Mouse (Mus musculus) hindbrain, embryonic 11.5 days (tissue): ENCODE measurements around the gene Anapc16. TPM values are rescaled to one million over a fixed set of nuclear protein-coding genes. Genes with fewer than 3 reads are reported as not detected.

Experiments used
- ATAC-seq: fragments of 200-750 bp; cut with Nextera tagmentation; 2 replicates; pipeline ENCODE4 v1.8.0; 2017; ENCODE audit warnings: mild to moderate bottlenecking, moderate TSS enrichment, moderate library complexity; ENCODE audit not compliant: low FRiP score
- DNase-seq: peaks from one replicate; pipeline ENCODE4 v3.0.0-alpha.2; 2015; ENCODE audit warnings: low spot score
- H3K27ac ChIP-seq: fragments of 300-500 bp; sonication (generic); 2 replicates; pipeline ENCODE4 v1.5.1; 2014; ENCODE audit warnings: mild to moderate bottlenecking, low read depth, low read length
- H3K27me3 ChIP-seq: fragments of 300-500 bp; sonication (generic); 2 replicates; pipeline ENCODE4 v1.6.1; 2014; ENCODE audit warnings: mild to moderate bottlenecking, low read length, moderate library complexity, mixed read lengths; ENCODE audit not compliant: control insufficient read depth, insufficient read depth
- H3K36me3 ChIP-seq: fragments of 300-500 bp; sonication (generic); 2 replicates; pipeline ENCODE4 v1.6.1; 2014; ENCODE audit warnings: mild to moderate bottlenecking, low read length, moderate library complexity, mixed read lengths; ENCODE audit not compliant: control insufficient read depth, insufficient read depth
- H3K4me1 ChIP-seq: fragments of 300-500 bp; sonication (generic); replicated peaks from 2 replicates; pipeline ENCODE4 v1.6.1; 2014; ENCODE audit warnings: low read length, mixed read lengths; ENCODE audit not compliant: control insufficient read depth, insufficient read depth
- H3K4me2 ChIP-seq: fragments of 300-500 bp; sonication (generic); replicated peaks from 2 replicates; pipeline ENCODE4 v1.6.1; 2014; ENCODE audit warnings: mild to moderate bottlenecking, low read depth, low read length
- H3K4me3 ChIP-seq: fragments of 300-500 bp; sonication (generic); 2 replicates; pipeline ENCODE4 v1.5.1; 2014; ENCODE audit warnings: low read depth, low read length
- H3K9ac ChIP-seq: fragments of 300-500 bp; sonication (generic); 2 replicates; pipeline ENCODE4 v1.6.1; 2014; ENCODE audit warnings: low read depth, low read length
- H3K9me3 ChIP-seq: fragments of 300-500 bp; sonication (generic); 2 replicates; pipeline ENCODE4 v1.6.1; 2016; ENCODE audit warnings: low read length; ENCODE audit not compliant: control insufficient read depth
- WGBS: fragments of 180-500 bp; shearing (Covaris S2); extraction: QIAGEN DNeasy Blood & Tissue Kit; methylation state at CpG from one replicate; pipeline ENCODE4 v1.1.7; 2014; 5-methylcytosine and 5-hydroxymethylcytosine counted together
- polyA plus RNA-seq: library from polyadenylated mRNA; unstranded; fragments of >200 nt; fragmentation: Nextera tagmentation; extraction: Ambion mirVana; gene quantifications from 2 replicates; pipeline ENCODE4 v1.2.1, GENCODE M21; 2014

Anapc16 gene
- polyA plus RNA-seq, 1 experiment from 2014 or later = 115 TPM

GRCm38 (mm10) chr10:59964504-59965361 lies 38.2 kb downstream of the Anapc16 start:
- H3K27me3 ChIP-seq = no peaks in the 10 kb centered on the region
- no peaks in the 10 kb centered on the region for H3K9me3 ChIP-seq
- peak; percentile 82 for ATAC-seq
- peak overlapping the region; percentile 18 for H3K4me3 ChIP-seq
- H3K9ac ChIP-seq = peak overlapping the region; percentile 34; the same call in 1 of the 2 replicates
- H3K4me2 ChIP-seq = peak overlapping the region; percentile 38
- peaks cover 7% of the 10 kb centered on the region; the same call in 1 of the 2 replicates for H3K4me1 ChIP-seq
- H3K36me3 ChIP-seq = no peaks in the 10 kb centered on the region
- DNase-seq = peak; percentile 73
- WGBS = 7% methylated on average over 12 of the region's 23 CpGs
- H3K27ac ChIP-seq = peak overlapping the region; percentile 65

GRCm38 (mm10) chr10:59963609-59964008 lies 39.3 kb downstream of the Anapc16 start:
- H3K27ac ChIP-seq = peak overlapping the region; percentile 25; the same call in 1 of the 2 replicates
- no peak for DNase-seq
- WGBS = 46% methylated on average over 2 of the region's 2 CpGs

GRCm38 (mm10) chr10:59959517-59959916 lies 43.4 kb downstream of the Anapc16 start:
- 76% methylated on average over 11 of the region's 12 CpGs for WGBS
- Histone ChIP-seq H3K4me3 (no peak overlapping the region), H3K4me2 (no peak overlapping the region), H3K9me3 (no peaks in the 10 kb centered on the region), H3K9ac (no peak overlapping the region), H3K36me3 (no peaks in the 10 kb centered on the region), H3K27me3 (no peaks in the 10 kb centered on the region), H3K27ac (no peak overlapping the region), H3K4me1 (peaks cover 18% of the 10 kb centered on the region)
- DNase-seq = no peak
- no peak for ATAC-seq

More at GRCm38 (mm10) chr10:59963609-59964008, 39.3 kb downstream of the Anapc16 start:
- Histone ChIP-seq H3K4me2 (no peak overlapping the region), H3K27me3 (no peaks in the 10 kb centered on the region), H3K9ac (no peak overlapping the region), H3K9me3 (no peaks in the 10 kb centered on the region), H3K36me3 (no peaks in the 10 kb centered on the region), H3K4me3 (no peak overlapping the region), H3K4me1 (peaks cover 10% of the 10 kb centered on the region)
- ATAC-seq = no peak

GRCm38 (mm10) chr10:59958458-59958857 lies 44.5 kb downstream of the Anapc16 start:
- peak overlapping the region; percentile 17; the same call in 1 of the 2 replicates for H3K9ac ChIP-seq
- H3K36me3 ChIP-seq = no peaks in the 10 kb centered on the region
- H3K4me3 ChIP-seq = no peak overlapping the region
- H3K4me2 ChIP-seq = no peak overlapping the region; the same call in 1 of the 2 replicates
- DNase-seq (no peak), ATAC-seq (peak; percentile 65)
- peak overlapping the region; percentile 58 for H3K27ac ChIP-seq
- peaks cover 16% of the 10 kb centered on the region for H3K4me1 ChIP-seq
- H3K27me3 ChIP-seq = no peaks in the 10 kb centered on the region
- 22% methylated on average over 5 of the region's 5 CpGs for WGBS
- no peaks in the 10 kb centered on the region for H3K9me3 ChIP-seq

- ATAC-seq = 0 out of 2 replicates have a peak, but pooled peaks have one; percentile 6
- Histone ChIP-seq H3K9ac (peak overlapping the region; percentile 15; the same call in 1 of the 2 replicates), H3K27ac (peak overlapping the region; percentile 58; the same call in 1 of the 2 replicates), H3K9me3 (no peaks in the 10 kb centered on the region), H3K27me3 (no peaks in the 10 kb centered on the region), H3K36me3 (no peaks in the 10 kb centered on the region), H3K4me1 (peaks cover 16% of the 10 kb centered on the region), H3K4me3 (no peak overlapping the region), H3K4me2 (peak overlapping the region; percentile 20)
- WGBS = 11% methylated on average over 25 of the region's 25 CpGs
- DNase-seq = no peak
Observed at GRCm38 (mm10) chr10:59957171-59958149, 45.5 kb downstream of the Anapc16 start.

GRCm38 (mm10) chr10:59956681-59957080 lies 46.3 kb downstream of the Anapc16 start:
- no peak overlapping the region for H3K4me3 ChIP-seq
- H3K27ac ChIP-seq = no peak overlapping the region
- no peaks in the 10 kb centered on the region for H3K9me3 ChIP-seq
- no peaks in the 10 kb centered on the region for H3K27me3 ChIP-seq
- peaks cover 16% of the 10 kb centered on the region for H3K4me1 ChIP-seq
- no peak overlapping the region for H3K9ac ChIP-seq
- ATAC-seq (no peak), DNase-seq (no peak)
- WGBS = 55% methylated on average over 5 of the region's 5 CpGs
- H3K36me3 ChIP-seq = no peaks in the 10 kb centered on the region
- no peak overlapping the region for H3K4me2 ChIP-seq

- no peak for DNase-seq
Observed at GRCm38 (mm10) chr10:59953564-59954039, 49.3 kb downstream of the Anapc16 start.

More at GRCm38 (mm10) chr10:59953564-59954039, 49.3 kb downstream of the Anapc16 start:
- Histone ChIP-seq H3K27ac (no peak overlapping the region), H3K4me1 (peaks cover 12% of the 10 kb centered on the region), H3K4me3 (no peak overlapping the region), H3K4me2 (no peak overlapping the region), H3K27me3 (no peaks in the 10 kb centered on the region), H3K9ac (no peak overlapping the region), H3K36me3 (no peaks in the 10 kb centered on the region), H3K9me3 (no peaks in the 10 kb centered on the region)
- WGBS = 34% methylated on average over 7 of the region's 7 CpGs
- ATAC-seq = no peak
